Mouse (Mus musculus) limb, embryonic 11.5 days (tissue): ENCODE data around the gene Mgat5b. TPM values are rescaled to one million over a fixed set of nuclear protein-coding genes. Genes with fewer than 3 reads are reported as not detected.

ENCODE experiments used
- ATAC-seq: fragments of 200-750 bp; cut with Nextera tagmentation; 2 replicates; pipeline ENCODE4 v1.8.0; 2017; ENCODE audit warnings: low read depth; ENCODE audit not compliant: insufficient number of reproducible peaks, low FRiP score, low TSS enrichment
- DNase-seq: peaks from one replicate; pipeline ENCODE4 v3.0.0-alpha.2; 2015; ENCODE audit warnings: low spot score
- H3K27ac ChIP-seq: fragments of 300-500 bp; sonication (generic); replicated peaks from 2 replicates; pipeline ENCODE4 v1.5.1; 2014; ENCODE audit warnings: low read depth, mild to moderate bottlenecking, low read length
- H3K27me3 ChIP-seq: fragments of 300-500 bp; sonication (generic); 2 replicates; pipeline ENCODE4 v1.6.1; 2014; ENCODE audit warnings: mild to moderate bottlenecking, low read length, mixed read lengths; ENCODE audit not compliant: control insufficient read depth, insufficient read depth
- H3K36me3 ChIP-seq: fragments of 300-500 bp; sonication (generic); 2 replicates; pipeline ENCODE4 v1.6.1; 2014; ENCODE audit warnings: mild to moderate bottlenecking, low read length, moderate library complexity, mixed read lengths; ENCODE audit not compliant: control insufficient read depth, insufficient read depth
- H3K4me1 ChIP-seq: fragments of 300-500 bp; sonication (generic); 2 replicates; pipeline ENCODE4 v1.6.1; 2014; ENCODE audit warnings: low read length, mixed read lengths; ENCODE audit not compliant: control insufficient read depth, insufficient read depth
- H3K4me2 ChIP-seq: fragments of 300-500 bp; sonication (generic); 2 replicates; pipeline ENCODE4 v1.6.1; 2014; ENCODE audit warnings: low read depth, mild to moderate bottlenecking, moderate library complexity; ENCODE audit not compliant: severe bottlenecking
- H3K4me3 ChIP-seq: fragments of 300-500 bp; sonication (generic); 2 replicates; pipeline ENCODE4 v1.5.1; 2014; ENCODE audit warnings: low read depth, low read length
- H3K9ac ChIP-seq: fragments of 300-500 bp; sonication (generic); 2 replicates; pipeline ENCODE4 v1.6.1; 2014; ENCODE audit warnings: mild to moderate bottlenecking, low read length
- H3K9me3 ChIP-seq: fragments of 300-500 bp; sonication (generic); 2 replicates; pipeline ENCODE4 v1.6.1; 2016; ENCODE audit warnings: low read length; ENCODE audit not compliant: control insufficient read depth
- WGBS: fragments of 180-500 bp; shearing (Covaris S2); extraction: QIAGEN DNeasy Blood & Tissue Kit; methylation state at CpG from one replicate; pipeline ENCODE4 v1.1.7; 2014; 5-methylcytosine and 5-hydroxymethylcytosine counted together
- polyA plus RNA-seq: library from polyadenylated mRNA; unstranded; fragments of >200 nt; fragmentation: Nextera tagmentation; extraction: Ambion mirVana; gene quantifications from 2 replicates; pipeline ENCODE4 v1.2.1, GENCODE M21; 2014

The Mgat5b gene
- polyA plus RNA-seq, 1 experiment from 2014 or later: 0.99 TPM

DNA sequence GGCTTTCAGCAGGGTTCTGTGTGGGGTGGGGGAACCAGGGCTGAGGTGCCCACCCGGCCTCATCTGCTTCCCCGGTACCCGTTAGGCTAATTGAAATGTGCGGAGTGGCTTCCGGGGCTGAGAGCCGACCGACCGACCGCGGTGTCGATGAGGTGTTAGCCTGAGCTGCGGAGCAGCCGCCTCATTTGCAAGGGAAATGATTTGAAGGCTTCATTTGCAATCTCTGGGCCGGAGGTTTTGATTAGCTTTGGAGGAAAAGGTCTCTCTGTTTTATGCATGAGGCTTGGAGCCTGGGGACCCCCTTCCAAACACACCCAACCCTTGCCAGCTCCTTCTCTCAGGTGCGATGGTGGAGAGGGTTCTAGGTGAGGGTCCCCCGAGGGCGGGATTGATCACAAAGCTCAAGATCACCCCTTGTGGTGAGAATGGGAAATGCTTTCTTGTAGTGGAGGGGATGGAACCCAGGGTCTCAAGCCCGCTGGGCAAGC lies 75.5 kb downstream of the Mgat5b start:
- no peaks in the 10 kb centered on the region for H3K9me3 ChIP-seq
- DNase-seq (peak; percentile 71), ATAC-seq (no peak)
- no peak overlapping the region for H3K4me3 ChIP-seq
- no peak overlapping the region for H3K27ac ChIP-seq
- peaks cover 7% of the 10 kb centered on the region for H3K27me3 ChIP-seq
- WGBS: 2% methylated on average over 18 of the region's 18 CpGs
- no peak overlapping the region for H3K4me2 ChIP-seq
- no peaks in the 10 kb centered on the region for H3K36me3 ChIP-seq
- H3K4me1 ChIP-seq: no peaks in the 10 kb centered on the region
- no peak overlapping the region for H3K9ac ChIP-seq

GRCm38 (mm10) chr11:116996976-116997375 lies 78.3 kb downstream of the Mgat5b start:
- ATAC-seq (no peak), DNase-seq (no peak)
- no peaks in the 10 kb centered on the region for H3K9me3 ChIP-seq
- no peak overlapping the region for H3K4me3 ChIP-seq
- 39% methylated on average over 3 of the region's 3 CpGs for WGBS
- no peak overlapping the region for H3K4me2 ChIP-seq
- peaks cover 7% of the 10 kb centered on the region for H3K27me3 ChIP-seq
- H3K27ac ChIP-seq: no peak overlapping the region
- H3K9ac ChIP-seq: no peak overlapping the region
- no peaks in the 10 kb centered on the region for H3K36me3 ChIP-seq
- no peaks in the 10 kb centered on the region for H3K4me1 ChIP-seq

GRCm38 (mm10) chr11:116998935-116999334 lies 80.3 kb downstream of the Mgat5b start:
- no peaks in the 10 kb centered on the region for H3K36me3 ChIP-seq
- ATAC-seq (no peak), DNase-seq (no peak)
- WGBS: 90% methylated on average over 5 of the region's 5 CpGs
- no peak overlapping the region for H3K4me3 ChIP-seq
- no peak overlapping the region for H3K9ac ChIP-seq
- H3K27ac ChIP-seq: no peak overlapping the region
- H3K27me3 ChIP-seq: peaks cover 6% of the 10 kb centered on the region
- H3K4me1 ChIP-seq: no peaks in the 10 kb centered on the region
- no peak overlapping the region for H3K4me2 ChIP-seq
- no peaks in the 10 kb centered on the region for H3K9me3 ChIP-seq

DNA sequence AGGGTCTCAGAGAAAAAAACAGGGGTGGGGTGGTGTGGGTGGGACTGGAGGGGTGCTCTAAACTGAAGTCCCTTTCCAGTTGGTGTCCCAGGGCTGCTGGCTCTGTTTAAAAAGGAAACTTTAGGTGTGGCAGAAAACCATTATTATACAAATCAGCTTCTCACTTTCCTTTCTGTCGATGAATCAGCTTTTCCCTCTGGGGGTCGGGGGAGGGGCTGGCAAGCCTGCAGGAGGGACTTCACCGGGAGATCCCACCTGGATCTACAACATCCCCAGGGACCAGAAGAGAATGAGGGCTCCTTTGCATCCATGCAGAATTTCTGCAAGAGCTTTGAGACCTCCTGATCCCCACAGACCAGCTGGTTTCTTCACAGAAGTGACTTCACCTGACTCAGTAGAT lies 81.6 kb downstream of the Mgat5b start:
- H3K27ac ChIP-seq: no peak overlapping the region
- 0 out of 2 replicates have a peak, but pooled peaks cover 2% of the 10 kb centered on the region for H3K4me1 ChIP-seq
- ATAC-seq: no peak
- H3K4me2 ChIP-seq: no peak overlapping the region
- H3K9me3 ChIP-seq: no peaks in the 10 kb centered on the region
- no peak overlapping the region for H3K9ac ChIP-seq
- H3K36me3 ChIP-seq: no peaks in the 10 kb centered on the region
- DNase-seq: no peak
- no peak overlapping the region for H3K4me3 ChIP-seq
- 0 out of 2 replicates have a peak, but pooled peaks cover 4% of the 10 kb centered on the region for H3K27me3 ChIP-seq
- WGBS: 18% methylated on average over 3 of the region's 3 CpGs

DNA sequence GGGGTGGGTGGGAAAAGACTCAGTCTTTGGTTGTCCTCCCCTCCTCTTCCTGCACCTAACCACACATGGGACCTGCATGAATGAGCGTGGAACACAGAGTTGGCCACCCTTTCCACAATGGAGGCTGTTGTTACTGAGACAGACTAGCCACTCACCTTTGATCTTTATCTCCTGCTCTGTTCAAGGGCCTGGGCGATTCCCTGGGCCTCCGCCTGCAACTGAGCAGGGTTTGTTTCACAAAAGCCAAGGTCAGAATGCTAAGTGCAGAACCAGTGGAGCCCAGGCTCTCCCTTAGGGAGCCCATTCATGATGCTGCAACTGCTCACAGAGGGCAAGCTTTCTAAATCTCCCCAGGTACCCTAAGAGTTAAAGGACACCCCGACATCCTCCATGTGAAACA lies 83.1 kb downstream of the Mgat5b start:
- 48% methylated on average over 4 of the region's 4 CpGs for WGBS
- Histone ChIP-seq H3K27me3 (0 out of 2 replicates have a peak, but pooled peaks cover 4% of the 10 kb centered on the region), H3K9me3 (no peaks in the 10 kb centered on the region), H3K4me1 (0 out of 2 replicates have a peak, but pooled peaks cover 2% of the 10 kb centered on the region), H3K4me2 (no peak overlapping the region), H3K36me3 (no peaks in the 10 kb centered on the region), H3K9ac (no peak overlapping the region), H3K27ac (no peak overlapping the region), H3K4me3 (no peak overlapping the region)
- DNase-seq: no peak
- ATAC-seq: no peak

DNA sequence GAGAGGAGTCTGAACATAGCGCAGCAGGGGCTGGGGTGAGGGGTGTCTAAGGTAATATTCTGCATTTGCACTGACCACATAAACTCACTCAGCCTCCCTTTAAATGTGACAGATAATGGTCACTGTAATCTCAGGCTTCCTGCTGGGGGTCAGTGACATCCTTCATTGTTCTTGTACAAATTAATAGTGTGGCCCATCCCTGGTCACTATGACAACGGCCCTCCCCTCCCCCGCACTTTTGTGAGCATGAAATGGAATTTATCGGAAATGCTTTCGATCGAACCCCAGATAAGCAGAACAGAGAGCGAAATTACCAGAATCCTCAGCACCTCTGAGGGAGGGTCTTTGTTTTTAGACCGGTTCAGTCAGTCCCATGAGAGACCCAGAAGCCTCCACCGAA lies 84.8 kb downstream of the Mgat5b start:
- H3K36me3 ChIP-seq: no peaks in the 10 kb centered on the region
- H3K9ac ChIP-seq: no peak overlapping the region
- DNase-seq: no peak
- no peak for ATAC-seq
- 0 out of 2 replicates have a peak, but pooled peaks cover 4% of the 10 kb centered on the region for H3K27me3 ChIP-seq
- H3K4me1 ChIP-seq: 0 out of 2 replicates have a peak, but pooled peaks cover 2% of the 10 kb centered on the region
- no peak overlapping the region for H3K27ac ChIP-seq
- H3K4me2 ChIP-seq: no peak overlapping the region
- WGBS: 63% methylated on average over 9 of the region's 9 CpGs
- no peaks in the 10 kb centered on the region for H3K9me3 ChIP-seq
- H3K4me3 ChIP-seq: no peak overlapping the region

DNA sequence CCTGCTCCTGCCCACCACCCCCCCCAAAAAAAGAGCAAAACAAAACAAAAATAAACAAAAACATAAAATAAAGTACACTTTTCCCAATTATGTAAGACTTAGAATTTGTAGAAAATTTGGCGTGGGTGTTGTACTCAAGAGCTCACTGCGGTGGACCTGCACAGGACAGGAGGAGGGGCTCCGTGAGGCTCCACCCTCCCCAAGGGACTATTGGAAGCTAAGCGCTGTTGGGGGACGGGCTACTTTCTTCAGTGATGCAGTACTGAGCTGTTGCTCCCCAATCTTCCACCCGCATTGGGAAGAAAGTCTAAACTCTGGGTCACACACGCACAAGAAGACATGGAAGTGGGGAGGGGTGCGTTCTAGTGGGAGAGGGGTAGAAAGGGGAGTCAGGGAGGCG lies 85.6 kb downstream of the Mgat5b start:
- Histone ChIP-seq H3K9me3 (no peaks in the 10 kb centered on the region), H3K9ac (no peak overlapping the region), H3K27me3 (0 out of 2 replicates have a peak, but pooled peaks cover 4% of the 10 kb centered on the region), H3K27ac (no peak overlapping the region), H3K36me3 (no peaks in the 10 kb centered on the region), H3K4me2 (no peak overlapping the region), H3K4me3 (no peak overlapping the region), H3K4me1 (0 out of 2 replicates have a peak, but pooled peaks cover 2% of the 10 kb centered on the region)
- ATAC-seq (no peak), DNase-seq (no peak)
- WGBS: 19% methylated on average over 9 of the region's 9 CpGs

GRCm38 (mm10) chr11:117017462-117017861 lies 98.8 kb downstream of the Mgat5b start:
- Histone ChIP-seq H3K36me3 (no peaks in the 10 kb centered on the region), H3K27me3 (no peaks in the 10 kb centered on the region), H3K4me3 (no peak overlapping the region), H3K27ac (no peak overlapping the region), H3K9me3 (no peaks in the 10 kb centered on the region), H3K4me1 (peaks cover 16% of the 10 kb centered on the region), H3K9ac (no peak overlapping the region), H3K4me2 (no peak overlapping the region)
- no peak for DNase-seq
- ATAC-seq: no peak
- 49% methylated on average over 4 of the region's 4 CpGs for WGBS

DNA sequence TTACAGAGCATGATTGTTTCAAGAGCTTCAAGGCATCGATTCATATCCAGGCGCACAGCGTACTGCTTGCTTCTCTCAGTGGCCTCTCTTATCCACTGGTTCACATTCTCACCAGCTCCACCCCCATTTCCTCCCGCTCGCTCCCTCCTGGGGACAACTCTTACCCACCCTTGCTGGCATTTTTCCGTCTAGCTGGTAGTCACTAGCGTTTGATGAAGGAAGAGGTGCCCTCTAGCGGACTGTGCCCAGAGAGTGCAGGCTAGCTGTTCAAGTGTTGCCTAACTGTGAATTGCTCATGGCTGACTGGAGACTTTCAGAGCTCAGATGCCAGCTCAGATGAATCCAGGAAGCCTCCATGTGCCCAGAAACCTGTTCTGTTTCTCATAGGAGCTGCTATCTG lies 99.7 kb downstream of the Mgat5b start:
- no peak overlapping the region for H3K9ac ChIP-seq
- peaks cover 16% of the 10 kb centered on the region for H3K4me1 ChIP-seq
- no peaks in the 10 kb centered on the region for H3K27me3 ChIP-seq
- H3K27ac ChIP-seq: no peak overlapping the region
- H3K9me3 ChIP-seq: no peaks in the 10 kb centered on the region
- ATAC-seq (no peak; the same call in 1 of the 2 replicates), DNase-seq (peak; percentile 85)
- H3K4me2 ChIP-seq: peak overlapping the region; percentile 15; the same call in 1 of the 2 replicates
- no peak overlapping the region for H3K4me3 ChIP-seq
- no peaks in the 10 kb centered on the region for H3K36me3 ChIP-seq
- WGBS: 11% methylated on average over 8 of the region's 8 CpGs
